Mouse (Mus musculus) E14TG2a.4 (cell line): ENCODE measurements at regions not wholly inside any gene's neighbourhood (a gene's known extent, or its start where the extent isn't known, plus 50 kb on each side); places are given as distances from the start of the nearest gene placed in this dataset.

Experiments used
- CTCF ChIP-seq: conservative IDR thresholded peaks from 2 replicates; pipeline ENCODE4 v1.5.1; 2014; ENCODE audit warnings: low read length
- POU5F1 ChIP-seq: IDR thresholded peaks from 2 replicates; pipeline ENCODE4 v1.6.1; 2014; ENCODE audit warnings: low read length, borderline replicate concordance

- no peak for TF ChIP-seq CTCF
- TF ChIP-seq POU5F1 = no peak
Measured at GRCm38 (mm10) chr2:21273416-21273815, 67.9 kb downstream of the Thnsl1 start.
